Mouse (Mus musculus): Measurements from ENCODE around the gene Mettl27. TPM values are rescaled to one million over a fixed set of nuclear protein-coding genes. Genes with fewer than 3 reads are reported as not detected.

Gene Mettl27
- 1 to 10 TPM; 7.5 to 8.6 TPM for total RNA-seq (2021)
- long read RNA-seq, partial matches to known transcripts: 0 of 4 reads
- long read RNA-seq, other reads (novel, unspliced or antisense): 3 of 4 reads

GRCm38 (mm10) chr5:134932179-134932902 lies at the start of gene Mettl27:
Gene Mettl27, plus strand, starts transcription at chr5:134932368.
- DNase-seq (ENCODE audit: low spot score in 2 of 2): peak; percentile 70 to 84

GRCm38 (mm10) chr5:134883077-134883476 lies 49.1 kb upstream of the Mettl27 start:
- no peak for DNase-seq (ENCODE audit: low spot score in 2 of 2)

GRCm38 (mm10) chr5:134887447-134888335 lies 44.5 kb upstream of the Mettl27 start:
- no peak for DNase-seq (ENCODE audit: low spot score in 2 of 2)

GRCm38 (mm10) chr5:134888505-134888904 lies 43.7 kb upstream of the Mettl27 start:
- DNase-seq (ENCODE audit: low spot score in 2 of 2): no peak

GRCm38 (mm10) chr5:134890601-134891054 lies 41.5 kb upstream of the Mettl27 start:
- DNase-seq (ENCODE audit: low spot score in 2 of 2): no peak

GRCm38 (mm10) chr5:134891552-134891951 lies 40.6 kb upstream of the Mettl27 start:
- no peak for DNase-seq (ENCODE audit: low spot score in 2 of 2)

- DNase-seq (ENCODE audit: low spot score in 2 of 2): no peak
Measured at GRCm38 (mm10) chr5:134892717-134893116, 39.5 kb upstream of the Mettl27 start.

- DNase-seq (ENCODE audit: low spot score in 2 of 2): no peak
Measured at GRCm38 (mm10) chr5:134895291-134895690, 36.9 kb upstream of the Mettl27 start.

GRCm38 (mm10) chr5:134896965-134897364 lies 35.2 kb upstream of the Mettl27 start:
- no peak for DNase-seq (ENCODE audit: low spot score in 2 of 2)

GRCm38 (mm10) chr5:134897596-134897995 lies 34.6 kb upstream of the Mettl27 start:
- no peak for DNase-seq (ENCODE audit: low spot score in 2 of 2)

GRCm38 (mm10) chr5:134901012-134901643 lies 31.0 kb upstream of the Mettl27 start:
- DNase-seq (ENCODE audit: low spot score in 2 of 2): peak; percentile 14 to 46

- no peak for DNase-seq (ENCODE audit: low spot score in 2 of 2)
Measured at GRCm38 (mm10) chr5:134901644-134902027, 30.5 kb upstream of the Mettl27 start.

GRCm38 (mm10) chr5:134906633-134907032 lies 25.5 kb upstream of the Mettl27 start, which contains the start of gene Tmem270:
Gene Tmem270, minus strand, starts transcription at chr5:134906733.
- DNase-seq (ENCODE audit: low spot score in 2 of 2): no peak

GRCm38 (mm10) chr5:134907135-134907534 lies 25.0 kb upstream of the Mettl27 start:
- peak; percentile 94 to 97 for DNase-seq (ENCODE audit: low spot score in 2 of 2)

GRCm38 (mm10) chr5:134911901-134912300 lies 20.3 kb upstream of the Mettl27 start:
- DNase-seq (ENCODE audit: low spot score in 2 of 2): no peak

GRCm38 (mm10) chr5:134913352-134913751 lies 18.8 kb upstream of the Mettl27 start:
- DNase-seq (ENCODE audit: low spot score in 2 of 2): no peak

GRCm38 (mm10) chr5:134913753-134914152 lies 18.4 kb upstream of the Mettl27 start:
- DNase-seq (ENCODE audit: low spot score in 2 of 2): no peak

- DNase-seq (ENCODE audit: low spot score in 2 of 2): no peak
Measured at GRCm38 (mm10) chr5:134914510-134914909, 17.7 kb upstream of the Mettl27 start.

- no peak for DNase-seq (ENCODE audit: low spot score in 2 of 2)
Measured at GRCm38 (mm10) chr5:134915311-134915710, 16.9 kb upstream of the Mettl27 start, which contains the start of gene Cldn13. Gene Cldn13, minus strand, starts transcription at chr5:134915526.

- DNase-seq (ENCODE audit: low spot score in 2 of 2): peak in 1 of 2 experiments; percentile 24
Measured at GRCm38 (mm10) chr5:134918071-134918832, 13.9 kb upstream of the Mettl27 start.

All from layer of hippocampus, adult 18-20 months (tissue).